Mouse (Mus musculus) 3134 (cell line): ENCODE measurements at regions not wholly inside any gene's neighbourhood (a gene's known extent, or its start where the extent isn't known, plus 50 kb on each side); places are given as distances from the start of the nearest gene placed in this dataset.

ENCODE experiments used
- DNase-seq: peaks from one replicate; pipeline ENCODE4 v3.0.0-alpha.2; 2011; ENCODE audit warnings: low spot score; ENCODE audit not compliant: insufficient read length; ENCODE audit errors: extremely low read depth

DNA sequence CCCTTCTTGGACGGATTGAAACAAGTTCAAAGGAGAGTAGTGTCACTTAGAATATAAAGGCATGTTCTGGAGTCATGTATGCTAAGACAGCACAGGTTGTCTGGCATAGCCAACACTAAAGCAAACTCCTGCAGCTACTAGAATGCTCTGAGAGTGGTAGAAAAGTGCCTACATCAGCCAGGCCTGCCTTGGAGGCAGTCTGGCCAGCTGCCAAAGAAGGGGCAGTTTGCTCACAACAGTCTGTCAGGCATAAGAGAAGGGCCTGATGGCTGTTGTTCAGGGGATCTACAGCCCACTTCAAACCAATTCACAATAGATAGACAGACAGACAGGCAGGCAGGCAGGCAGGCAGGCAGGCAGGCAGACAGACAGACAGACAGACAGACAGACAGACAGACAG is 136.5 kb upstream of the Dap start:
- DNase-seq, result no peak

DNA sequence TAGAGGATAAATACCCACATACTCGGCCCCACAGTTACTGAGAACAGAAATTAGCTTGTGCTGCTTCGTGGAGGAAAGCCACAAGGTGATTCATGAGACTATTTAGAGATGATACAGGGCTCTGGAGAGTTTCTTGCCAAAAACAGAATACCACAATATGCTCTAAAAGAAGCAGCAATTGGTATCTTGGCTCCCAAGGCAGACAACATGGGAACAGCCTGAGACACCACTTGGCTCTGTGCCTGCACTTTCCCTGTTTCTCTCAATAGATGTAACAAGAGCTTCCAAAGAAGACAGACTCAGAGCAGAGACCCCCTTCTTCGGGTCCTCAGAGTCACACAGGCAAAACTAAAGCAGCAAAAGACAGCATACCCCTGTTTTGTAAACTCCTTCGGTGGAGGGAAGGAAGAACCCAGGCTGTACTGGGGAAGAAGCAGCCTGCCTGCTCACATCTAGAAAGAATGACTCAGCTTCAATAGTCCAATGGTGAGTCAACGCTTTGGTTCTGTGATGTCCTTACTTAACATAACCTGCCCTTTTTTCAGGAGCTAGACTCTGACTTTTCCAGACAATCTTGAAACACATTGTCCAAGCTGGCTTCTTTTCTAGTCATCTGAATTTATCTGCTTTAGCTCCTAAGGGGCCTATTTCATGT is 132.1 kb upstream of the Dap start:
- peak; percentile 79 for DNase-seq

DNA sequence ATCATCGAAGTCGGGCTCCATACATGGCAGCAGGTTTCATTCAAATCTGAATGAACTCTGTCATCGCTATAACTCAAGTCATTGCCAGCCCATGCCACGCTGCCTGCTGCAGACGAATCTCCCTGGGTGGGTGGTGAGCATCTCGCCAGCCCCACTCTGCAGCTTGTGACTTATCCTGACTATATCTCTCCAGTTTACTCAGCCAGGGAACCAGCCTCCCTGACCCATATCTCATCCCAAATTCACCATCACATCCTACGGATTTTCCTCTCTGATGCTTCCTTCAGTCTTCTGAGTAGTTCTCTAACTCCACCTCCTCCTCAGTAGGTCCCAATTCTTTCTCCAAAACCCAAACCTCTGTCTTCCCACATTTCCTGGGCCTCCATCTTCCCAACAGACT is 127.9 kb upstream of the Dap start:
- DNase-seq, result no peak

DNA sequence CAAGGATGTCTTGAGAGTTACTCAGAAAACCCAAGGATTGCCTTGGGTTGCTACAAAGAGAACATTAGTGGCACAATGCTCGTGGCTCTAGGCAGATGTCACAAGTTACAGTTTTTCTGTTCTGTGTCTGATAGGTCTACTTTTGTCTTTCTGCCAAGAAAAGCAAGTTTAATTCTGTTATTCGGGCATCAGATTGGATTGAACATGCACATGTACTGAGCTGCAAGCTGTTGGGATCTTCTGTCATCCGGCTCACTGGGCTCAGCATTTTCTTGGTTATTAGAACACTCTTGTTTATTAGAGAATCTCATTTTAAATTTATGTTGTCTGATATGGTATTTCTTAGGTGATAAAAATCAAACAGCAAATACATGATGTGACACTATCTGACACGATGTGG is 126.8 kb upstream of the Dap start:
- no peak for DNase-seq

DNA sequence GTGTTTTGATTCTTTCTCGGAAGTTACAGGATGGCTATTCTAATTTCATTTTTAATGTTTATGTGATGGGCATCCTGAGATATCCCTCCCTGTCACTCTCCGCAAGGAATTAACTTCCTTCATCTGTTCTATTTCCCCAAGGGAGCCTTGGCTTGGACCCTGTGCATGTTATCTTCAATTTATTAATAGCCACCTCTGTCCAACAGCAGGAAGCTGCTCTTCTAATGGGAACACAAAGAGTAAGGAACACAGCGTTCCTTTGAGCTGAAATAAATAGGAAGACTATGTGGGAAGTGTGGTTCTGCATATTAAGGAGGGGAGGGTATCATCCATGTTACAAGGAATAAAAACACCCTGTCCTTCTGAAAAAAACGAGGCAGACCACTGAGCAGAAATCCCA is 119.4 kb upstream of the Dap start:
- DNase-seq, result no peak

DNA sequence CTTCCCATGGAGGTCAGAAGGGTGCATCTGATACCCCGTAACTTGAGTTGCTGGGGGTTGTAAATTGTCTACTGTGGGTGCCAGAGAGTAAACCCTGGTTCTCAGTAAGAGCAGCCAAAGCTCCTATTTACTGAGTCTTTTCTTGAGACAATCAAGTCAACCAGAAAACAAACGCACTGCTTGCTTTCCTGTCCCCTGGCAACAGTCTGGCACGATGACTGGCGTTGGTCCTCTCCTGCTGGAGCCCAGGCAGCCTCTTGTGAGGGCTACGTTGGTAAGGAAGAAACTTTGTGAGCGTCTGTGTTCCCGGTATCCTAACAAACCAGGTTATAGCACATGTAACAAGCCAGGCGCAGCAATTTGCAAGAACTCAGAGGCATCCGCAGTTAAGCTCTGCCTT is 117.2 kb upstream of the Dap start:
- no peak for DNase-seq

DNA sequence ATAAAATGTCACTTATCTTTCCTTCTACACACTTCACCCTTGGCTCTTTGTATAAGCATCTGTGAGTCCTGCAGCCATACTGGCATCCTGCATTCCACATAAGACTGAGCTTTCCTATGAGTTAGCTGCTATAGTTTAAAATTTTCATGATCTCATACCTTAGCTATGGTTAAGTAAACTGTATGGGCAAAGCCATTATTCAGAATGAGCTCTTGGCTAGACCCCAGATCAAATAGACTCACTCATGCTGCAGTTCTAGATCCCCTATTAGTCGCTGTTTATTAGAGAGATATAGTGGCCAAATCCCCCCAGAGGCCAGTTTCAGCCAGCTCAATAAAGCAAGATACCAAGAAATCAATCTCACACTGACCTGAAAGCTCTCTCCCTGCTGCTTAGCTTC is 110.9 kb upstream of the Dap start:
- DNase-seq, result no peak

DNA sequence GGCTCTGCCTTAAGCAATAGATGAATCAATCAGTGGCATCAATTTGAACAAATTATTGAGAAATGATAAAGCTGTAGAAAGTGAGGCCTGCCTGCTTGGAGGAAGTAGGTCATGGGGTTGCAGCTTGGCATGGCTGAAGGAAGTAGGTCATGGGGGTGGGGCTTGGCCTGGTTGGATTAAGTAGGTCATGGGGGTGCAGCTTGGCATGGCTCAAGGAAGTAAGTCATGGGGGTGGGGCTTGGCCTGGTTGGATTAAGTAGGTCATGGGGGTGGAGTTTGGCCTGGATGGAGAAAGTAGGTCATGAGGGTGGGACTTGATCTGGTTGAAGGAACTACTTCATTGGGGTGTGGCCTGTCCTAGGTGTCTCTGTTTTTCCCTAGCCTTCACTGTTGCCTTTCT is 106.8 kb upstream of the Dap start:
- peak; percentile 23 for DNase-seq

DNA sequence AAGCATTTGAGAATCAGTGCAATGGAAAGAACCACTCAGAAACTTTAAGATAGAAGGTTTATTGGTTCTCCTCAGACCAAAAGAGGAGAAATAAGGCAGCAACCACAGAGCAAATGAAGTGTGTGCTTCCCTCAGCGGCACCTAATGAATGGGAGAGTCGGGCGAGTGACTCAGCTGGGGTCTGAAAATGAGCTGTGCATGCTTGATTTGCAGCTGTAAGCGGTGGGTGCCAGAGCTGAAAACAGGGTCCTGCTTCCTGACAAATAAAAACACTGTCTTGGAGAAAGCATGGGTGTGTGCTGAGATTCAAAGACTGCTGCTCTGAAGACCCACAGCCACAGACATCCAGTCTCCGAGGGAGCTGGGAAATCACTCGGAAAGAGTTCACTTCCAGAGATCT is 104.0 kb upstream of the Dap start:
- DNase-seq, result no peak

DNA sequence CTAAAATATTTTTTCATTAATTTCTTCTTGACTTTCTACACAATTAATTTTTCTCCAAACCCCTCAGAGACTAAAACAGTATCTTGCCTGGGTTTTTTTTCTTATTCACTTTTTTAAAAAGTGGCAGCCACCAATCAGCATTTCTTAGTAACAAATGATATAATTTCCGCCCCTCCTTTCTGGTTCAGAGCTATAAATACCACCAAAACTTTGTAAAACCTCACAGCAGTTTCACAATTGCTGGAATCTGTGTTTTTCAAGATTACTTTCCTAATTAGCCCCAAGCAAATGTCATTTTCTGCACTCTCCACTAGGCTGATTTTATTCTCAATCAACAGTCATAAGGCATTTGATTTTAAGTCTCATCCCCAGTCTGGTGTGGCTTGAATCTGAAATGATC is 98.3 kb upstream of the Dap start:
- DNase-seq, result no peak

DNA sequence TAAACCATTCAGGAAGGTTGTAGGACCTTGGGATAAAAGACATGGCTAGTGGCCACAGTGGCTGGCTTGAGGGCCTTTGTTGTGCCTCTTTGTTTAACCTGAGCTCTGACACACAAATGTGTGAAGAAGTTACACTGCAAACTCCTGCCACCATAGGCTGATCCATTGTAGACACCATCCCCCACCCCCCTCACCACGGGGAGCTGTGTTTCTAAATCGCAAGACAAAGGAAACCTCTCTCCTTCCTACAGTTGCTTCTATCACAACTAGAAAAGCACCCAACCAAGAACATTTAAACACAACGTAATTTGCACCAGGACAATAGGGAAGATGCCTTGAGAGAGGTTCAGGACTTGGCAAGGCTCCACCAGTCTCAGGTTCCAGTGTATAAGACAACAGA is 97.1 kb upstream of the Dap start:
- DNase-seq, result no peak

DNA sequence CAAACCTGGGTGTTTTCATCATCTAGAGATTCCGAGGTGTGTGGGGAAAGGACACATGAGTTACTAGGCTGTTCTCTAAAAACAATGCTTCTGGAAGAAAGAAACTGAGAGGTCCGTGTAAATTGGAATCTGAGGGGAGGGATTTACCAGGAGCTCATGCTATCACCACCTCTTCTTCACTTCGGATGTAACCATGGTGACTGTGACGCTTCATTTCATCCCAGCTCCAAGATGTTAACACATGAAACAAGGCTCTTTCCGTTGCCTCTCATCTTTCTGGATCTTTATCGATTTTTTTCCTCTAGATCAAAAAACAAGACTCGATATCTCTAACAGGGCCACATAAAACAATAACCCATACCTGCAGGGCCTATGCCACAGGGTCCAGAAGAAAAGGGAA is 89.2 kb upstream of the Dap start:
- no peak for DNase-seq

DNA sequence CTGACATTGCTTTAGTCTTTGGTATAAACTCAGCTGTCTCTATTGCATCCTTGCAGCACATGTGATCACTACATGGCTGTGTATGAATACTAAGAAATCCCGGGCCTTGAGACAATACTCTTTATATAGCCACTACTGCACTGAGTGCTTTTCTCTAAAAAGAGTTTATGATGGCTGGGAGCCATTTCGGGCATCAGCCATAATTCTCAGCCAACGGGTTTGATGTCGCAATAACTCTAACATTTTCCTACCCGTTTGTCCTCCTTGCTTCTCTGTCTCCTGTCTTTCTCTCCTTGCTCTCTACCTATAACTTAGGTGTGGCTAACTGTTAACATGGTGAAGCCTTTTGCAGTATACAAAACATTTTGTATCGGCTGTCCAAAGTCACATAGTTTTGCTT is 85.5 kb upstream of the Dap start:
- no peak for DNase-seq

DNA sequence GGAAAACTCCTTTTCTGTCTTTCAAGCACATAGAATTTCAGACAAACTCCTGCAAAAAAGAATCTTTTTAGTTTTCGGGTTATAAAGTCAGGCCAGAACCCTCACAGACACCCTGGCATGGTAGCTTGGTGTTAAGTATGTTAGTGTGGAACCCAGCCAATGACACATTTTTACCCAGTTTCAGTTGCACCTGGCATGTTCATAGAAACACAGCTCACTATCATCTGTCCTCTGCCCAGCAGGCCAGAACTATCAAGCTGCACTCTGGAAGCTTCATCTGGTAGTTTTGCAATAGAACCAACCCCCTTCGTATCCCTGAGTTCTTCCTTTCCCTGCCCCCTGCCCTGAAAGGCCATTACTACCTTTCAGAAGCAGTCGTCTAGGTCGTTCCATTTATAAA is 82.4 kb upstream of the Dap start:
- no peak for DNase-seq

DNA sequence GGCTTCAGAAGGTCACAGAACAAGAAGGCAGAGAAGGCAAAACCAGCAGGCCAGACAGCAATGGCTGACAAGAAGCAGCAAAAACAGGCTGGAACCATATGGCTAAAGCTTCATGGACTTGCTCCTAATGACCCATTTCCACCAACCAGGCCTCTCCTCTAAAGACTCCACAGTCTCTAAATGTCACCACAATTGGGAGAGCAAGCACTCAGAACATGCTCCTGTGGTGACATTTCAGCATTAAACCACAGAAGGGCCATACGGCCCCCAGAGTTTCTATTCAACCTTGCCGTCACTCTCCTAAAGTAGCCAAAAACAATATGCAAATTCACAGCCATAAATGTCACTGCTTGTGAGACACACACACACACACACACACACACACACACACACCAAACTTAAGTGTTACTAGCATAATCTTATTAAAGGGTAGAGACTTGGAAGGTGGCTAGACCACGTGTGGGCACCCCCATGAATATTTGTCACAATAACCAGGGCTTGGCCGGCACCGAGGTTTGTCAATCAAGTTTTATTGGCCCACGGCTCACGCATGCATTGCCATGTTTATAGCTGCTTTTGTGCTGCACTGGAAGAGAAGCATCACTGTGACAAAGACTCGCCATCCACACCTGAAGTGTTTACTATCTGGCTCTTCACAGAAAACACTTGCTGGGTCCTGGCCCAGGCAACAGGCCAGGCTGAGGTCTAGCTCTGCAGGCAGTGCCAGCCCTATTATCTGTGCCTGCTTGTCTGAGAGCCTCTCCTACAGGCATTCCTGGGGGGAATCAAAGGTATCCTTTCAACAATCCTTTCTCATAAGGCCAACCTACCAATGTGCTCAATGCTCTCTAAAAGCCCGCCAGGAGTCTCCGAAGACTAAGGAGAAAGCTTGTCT is 75.6 kb upstream of the Dap start:
- DNase-seq, result no peak

DNA sequence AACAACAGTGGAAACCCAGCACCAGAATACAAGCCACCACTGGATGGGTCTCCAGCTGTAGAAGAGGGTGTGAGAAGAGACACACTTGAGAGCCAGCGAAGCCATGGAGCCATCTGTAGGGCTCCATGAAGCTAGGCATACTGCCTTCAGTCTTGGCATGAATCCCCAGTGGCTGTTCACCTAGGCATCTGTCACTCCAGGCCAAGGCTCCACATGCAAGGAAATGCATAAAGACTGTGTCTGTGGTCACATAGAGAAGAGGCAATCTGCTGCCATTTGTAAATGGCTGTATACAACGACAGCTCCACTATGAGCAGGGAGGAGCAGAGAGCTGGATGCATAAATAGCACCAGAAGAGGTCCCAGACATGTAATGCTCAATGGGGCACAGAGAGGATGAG is 74.3 kb upstream of the Dap start:
- no peak for DNase-seq

DNA sequence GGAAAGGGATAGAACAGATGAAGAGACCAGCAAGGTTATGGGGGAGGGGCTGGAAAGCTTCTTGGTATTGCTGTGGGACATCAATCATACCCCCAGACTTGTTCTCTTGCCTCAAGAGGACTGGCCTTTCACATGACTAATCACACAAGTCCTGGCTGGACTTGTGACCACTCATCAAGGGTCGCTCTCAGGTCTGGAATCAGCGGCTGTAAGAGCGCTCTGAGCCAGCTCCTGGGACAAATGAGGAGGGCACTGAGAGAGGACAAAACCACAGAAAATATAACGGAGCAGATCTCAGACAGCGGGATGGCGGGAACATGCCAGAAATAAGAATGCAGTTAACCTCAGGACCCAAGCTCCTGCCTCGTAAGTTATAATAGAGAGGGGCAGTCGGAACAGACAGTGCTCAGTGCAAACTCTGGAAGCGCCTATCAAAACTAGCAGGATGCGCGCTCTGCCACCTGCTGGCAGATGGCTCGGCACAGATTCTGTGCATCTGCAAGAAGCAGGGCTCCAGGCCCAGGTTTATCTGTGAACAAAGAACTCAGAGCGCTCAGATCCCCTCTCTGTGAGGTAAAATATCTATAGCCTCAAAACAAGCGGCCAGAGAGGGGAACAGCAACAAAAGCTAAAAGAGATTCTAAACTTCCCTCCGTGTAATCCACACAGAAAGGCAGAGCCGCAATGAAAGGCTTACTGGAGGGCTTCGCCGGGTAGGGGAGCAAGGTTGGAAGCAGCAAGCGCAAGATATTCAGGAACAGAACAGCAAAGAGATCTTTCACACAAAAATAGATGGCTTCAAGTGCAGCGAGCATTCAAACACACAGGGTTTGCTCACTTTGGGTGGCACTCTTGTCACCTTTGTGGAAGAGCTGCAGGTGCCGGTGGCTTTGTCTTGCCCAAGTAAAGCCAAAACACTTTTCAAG is 73.3 kb upstream of the Dap start:
- DNase-seq, result peak; percentile 12

DNA sequence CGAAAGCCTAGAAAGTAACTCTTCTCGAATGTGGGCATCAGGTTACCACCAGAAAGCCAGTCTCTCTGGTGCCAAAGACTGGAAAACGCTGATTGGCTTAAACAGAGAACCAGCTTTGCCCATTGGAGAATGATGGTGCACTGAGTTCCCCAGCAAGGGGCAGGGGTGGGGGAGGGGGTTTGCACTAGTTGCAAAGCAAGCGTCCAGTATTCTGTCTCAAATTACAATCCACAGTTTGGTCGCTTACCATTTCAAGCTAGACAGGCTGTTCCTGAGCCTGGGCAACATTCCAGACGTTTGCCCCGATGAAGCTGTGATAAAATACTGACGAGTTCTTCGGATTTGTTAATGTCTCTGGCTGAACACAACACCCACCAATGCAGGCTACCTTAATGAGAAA is 69.0 kb upstream of the Dap start:
- no peak for DNase-seq

DNA sequence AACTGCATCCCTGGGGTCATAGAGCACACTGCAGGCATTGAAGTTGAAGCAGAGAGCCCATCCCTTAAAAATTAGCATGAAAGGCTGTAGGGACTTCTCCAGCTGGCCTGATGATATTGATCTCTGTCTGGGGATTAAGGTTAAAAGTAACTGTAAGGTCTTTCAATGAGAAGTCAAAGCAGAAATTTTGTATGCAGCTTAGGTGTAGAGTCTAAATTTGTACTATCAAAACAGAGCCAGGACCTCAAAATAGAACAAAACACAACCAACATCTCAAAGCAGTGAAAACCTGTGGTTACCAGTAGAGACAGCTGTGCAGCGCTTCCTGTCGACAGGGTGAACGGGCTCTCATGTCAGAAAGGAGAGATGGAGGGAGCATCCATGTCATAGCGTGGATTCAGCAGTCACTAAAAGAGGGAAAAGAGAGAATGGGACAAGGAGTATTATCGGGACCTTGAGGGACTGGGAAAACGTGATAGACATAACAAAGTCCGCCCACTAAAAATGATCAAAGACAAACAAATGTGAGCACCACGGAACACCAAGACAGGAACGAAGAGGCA is 57.5 kb upstream of the Dap start:
- no peak for DNase-seq

DNA sequence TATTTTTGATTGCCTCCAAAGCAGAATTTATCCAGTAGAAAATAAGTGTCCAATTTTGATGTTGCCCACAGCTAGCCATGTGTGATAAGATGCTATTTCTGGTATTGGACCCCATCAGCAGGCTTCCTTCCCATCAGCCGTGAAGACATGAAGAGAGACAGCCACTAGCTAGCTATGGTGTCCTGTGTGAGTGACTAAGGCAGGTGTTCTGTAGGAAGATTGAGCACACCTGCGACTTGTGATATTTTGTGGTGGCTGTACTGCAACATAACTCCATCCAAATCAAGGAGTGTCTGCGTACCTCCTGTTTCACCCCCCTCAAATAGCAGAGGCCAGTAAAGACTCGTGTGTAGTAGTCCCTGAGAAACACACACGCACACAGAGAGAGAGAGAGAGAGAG is 56.6 kb upstream of the Dap start:
- DNase-seq, result no peak

DNA sequence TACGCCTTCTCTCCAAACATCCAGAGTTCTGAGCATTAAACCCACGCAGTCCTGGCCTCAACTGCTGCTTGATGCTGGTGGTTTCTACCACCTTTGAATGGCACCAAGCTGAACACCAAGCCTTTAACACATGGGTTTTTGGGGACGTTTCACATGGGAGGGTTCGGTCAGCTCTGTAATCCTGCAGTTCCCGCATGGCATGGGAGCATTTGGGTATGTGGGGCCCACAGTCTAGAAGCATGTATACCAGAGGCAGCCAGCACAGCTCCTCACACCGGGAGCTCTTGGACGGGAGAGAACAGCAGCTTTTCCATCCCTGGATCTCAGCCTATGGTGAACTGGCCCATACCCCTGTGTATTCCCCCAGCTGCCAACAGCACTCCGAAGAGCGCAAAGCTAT is 55.9 kb upstream of the Dap start:
- no peak for DNase-seq
